Mouse (Mus musculus): ENCODE measurements around the gene Flt3.

Gene Flt3

DNA sequence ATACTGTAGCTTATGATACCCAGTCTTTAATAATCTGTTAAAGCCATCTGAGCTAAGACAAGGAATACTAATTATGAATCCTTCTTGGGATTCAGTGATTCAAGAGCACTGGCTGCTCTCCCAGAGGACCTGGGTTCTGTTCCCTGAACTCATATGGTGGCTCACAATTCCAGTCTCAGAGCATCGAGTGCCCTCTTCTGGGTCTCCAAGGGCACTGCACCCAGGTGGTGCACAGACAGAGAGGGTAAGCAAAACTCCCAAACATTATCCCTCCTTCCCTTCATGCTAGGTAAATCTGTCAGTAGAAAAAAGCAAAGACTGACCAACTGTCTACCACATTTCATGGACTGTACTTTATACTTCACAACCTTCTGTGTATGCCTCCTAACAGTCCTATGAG lies 54.3 kb downstream of the Flt3 start:
- no peak for DNase-seq

DNA sequence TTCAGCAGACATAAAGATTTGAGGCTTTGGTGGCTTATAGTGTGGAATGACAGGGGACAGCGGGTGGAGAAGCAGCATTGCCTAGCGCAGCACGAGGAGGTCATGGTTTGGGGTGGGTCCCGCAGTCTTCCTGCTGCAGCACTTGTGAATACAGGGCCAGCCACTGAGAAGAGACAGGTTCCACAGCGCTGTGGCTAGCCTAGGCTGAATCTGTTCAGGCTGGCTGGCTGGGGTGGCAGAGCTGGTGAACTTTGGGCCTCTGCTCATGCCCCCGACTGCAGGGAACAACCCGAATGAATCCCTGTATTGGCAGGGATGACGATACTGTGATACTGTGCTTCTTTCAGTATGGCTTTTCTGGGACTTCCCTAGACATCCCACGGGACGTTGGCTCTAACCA lies 56.4 kb downstream of the Flt3 start:
- DNase-seq = no peak

DNA sequence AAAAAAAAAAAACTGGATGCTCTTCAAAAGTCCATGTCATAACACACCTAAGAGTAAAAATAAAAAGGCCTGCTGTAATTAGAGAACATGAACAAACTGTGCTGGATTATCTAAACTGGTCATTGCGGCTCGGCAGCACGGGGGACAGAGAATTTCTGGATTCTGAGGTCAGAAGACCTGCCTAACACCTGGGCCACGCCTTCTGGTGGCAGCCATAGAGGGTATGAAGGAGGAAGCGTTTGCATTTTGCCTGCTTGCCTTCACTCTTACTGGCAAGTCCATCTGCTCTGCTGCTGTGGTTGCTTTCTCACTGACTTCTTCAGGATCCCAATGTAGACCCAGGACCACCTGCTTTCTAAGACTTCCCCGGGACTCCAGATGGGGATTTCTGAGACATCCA lies 57.4 kb downstream of the Flt3 start:
- no peak for DNase-seq

DNA sequence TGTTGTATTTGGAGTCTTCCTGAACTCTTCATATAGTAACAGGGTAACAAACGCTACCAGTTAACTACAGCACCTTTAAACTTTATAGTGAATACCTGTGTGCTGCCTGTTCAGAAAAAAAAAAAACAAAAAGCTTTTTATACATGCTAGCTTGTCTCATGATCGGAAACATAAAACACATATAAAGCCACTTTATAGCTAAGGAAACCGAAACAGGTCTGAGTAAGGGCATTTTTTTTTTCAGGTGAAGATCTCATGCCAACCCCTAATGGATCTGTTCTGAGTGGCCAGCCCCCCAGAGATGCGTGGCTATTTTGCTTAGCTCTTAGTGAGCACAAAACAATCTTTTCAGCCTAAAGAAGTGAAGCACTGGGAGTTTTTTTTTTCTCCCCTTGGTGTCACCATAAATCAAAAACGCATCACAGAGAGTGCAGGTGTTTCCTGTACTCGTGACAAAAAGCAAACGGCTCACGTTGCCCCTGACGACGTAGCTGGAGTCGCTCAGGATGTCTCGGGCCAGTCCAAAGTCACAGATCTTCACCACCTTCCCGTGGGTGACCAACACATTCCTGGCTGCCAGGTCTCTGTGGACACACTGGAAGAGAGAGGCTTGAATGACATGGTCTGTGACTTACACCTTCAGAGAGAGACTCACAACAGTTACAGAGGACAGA lies 59.4 kb downstream of the Flt3 start:
- no peak for DNase-seq

DNA sequence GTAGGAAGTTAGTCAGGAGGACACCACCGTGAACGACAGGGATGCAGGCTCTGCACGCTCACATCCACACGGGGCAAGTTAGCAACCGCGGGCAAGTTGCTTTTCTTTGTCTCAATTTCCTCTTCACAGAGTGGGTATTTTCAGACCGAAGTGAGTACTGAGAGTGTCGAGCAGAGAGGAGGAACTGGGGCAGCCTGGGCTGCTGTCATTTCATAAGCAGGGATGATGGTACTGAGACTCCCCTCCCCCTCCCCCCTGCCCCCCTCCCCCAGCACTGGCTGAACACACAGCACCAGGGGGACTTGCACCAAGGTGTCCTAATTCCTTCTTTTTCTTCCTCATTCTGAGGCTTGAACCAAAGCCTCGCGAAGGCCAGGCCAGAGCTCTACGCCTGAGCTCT lies 60.7 kb downstream of the Flt3 start:
- no peak for DNase-seq

DNA sequence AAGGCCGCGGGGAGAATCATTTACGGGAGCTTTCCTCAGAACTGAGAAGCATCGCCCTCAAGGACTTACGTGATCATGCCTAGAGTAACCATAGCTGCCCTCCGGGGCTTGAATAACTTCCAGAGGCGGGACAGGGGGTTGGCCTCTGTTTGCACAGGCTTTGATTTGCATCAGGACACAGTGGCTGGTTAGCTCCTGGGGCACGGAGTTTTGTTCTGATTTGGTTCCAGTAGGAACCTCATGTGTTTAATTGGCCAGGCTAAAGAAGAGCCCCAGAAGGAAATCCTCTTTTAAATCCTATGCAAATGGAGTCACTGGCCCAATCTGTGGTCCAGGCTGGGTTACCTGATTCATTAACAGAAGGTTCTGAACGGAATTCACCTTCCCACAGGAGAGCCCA lies 61.3 kb downstream of the Flt3 start:
- no peak for DNase-seq

DNA sequence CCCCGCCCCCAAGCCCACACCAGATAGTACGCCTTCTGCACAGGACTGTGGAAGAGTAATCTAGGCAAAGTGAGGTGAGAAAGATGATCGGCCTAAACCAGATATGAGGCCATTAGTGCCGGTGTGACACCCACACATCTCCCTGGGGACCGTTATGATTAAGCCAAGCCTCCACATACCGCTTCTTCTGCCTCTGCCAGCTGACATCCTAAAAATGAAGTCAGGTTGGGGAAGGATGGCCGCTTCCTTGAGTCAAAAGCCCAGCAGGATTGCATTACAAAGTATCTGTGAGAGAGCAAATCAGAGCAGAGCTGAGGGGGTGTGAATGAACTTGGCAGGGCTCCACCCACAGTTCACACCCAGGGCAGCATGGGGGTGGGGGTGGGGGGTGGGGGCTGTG lies 67.6 kb downstream of the Flt3 start:
- no peak for DNase-seq

DNA sequence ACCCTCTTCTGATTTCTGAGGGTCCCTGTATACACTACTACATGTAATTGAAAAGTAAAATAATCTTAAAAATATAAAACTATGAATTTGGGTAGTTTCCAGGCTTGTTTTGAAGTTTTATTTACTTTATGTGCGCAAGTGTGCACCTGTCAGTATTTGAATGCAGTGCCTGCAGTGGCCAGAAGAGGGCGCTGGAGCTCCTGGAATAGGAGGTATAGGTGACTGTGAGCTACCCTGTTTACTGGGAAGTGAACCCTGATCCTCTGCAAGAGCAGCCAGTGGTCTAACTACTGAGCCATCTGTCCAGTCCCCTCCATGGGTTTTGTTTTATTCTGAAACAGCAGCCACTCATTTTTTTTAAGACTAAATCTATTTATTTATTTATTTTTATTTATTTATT lies 68.7 kb downstream of the Flt3 start:
- peak; percentile 48 for DNase-seq

DNA sequence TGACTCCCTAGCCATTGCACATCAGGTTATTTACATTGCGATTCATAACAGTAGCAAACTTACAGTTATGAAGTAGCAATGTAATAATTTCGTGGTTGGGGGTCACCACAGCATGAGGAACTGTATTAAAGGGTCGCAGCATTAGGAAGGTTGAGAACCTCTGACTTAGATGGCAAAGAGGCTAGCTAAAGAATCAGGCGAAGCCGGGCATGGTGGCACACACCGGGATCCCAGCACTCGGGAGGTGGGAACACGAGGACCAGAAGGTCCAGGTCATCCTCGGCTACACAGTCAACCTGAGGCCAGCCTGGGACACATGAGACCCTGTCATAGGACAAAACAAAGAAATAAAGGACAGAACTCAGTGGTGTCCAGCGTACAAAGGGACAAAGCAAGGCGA lies 70.3 kb downstream of the Flt3 start:
- DNase-seq = no peak

DNA sequence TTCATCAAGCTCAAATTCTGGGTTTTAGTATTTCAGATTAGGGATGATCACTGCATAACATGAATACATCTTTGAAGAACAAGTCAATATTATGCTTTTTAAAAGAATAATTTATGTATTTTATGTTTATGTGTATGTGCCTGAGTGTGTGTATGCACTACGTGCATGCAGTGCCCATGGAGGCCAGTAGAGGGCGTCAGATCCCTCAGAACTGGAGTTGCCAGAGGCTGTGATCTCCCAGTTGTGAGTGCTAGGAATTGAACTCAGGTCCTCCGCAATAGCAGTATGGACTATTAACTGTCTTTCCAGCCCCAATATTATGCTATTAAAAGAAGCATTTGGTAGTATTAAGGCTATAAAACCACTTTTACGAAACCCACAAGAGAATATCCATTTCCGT lies 72.7 kb downstream of the Flt3 start:
- no peak for DNase-seq

DNA sequence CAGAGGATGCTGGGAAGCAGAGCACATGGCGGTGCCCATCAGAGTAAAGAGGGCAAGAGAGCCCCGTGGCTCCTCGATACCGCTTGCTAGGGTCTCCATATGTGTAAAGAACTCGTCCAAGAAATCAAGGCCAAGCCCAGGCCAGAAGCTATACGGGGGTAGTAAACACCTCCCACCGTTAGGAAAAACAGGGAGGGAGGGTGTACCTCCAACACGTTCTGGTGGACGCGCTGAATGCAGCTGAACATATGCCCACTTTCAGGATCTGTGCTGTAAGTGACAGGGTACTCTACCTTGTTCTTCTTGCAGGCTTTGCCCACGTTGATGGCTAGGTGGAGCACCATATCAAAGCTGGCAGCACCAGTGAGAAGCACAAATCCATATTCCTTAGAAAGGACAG lies 74.4 kb downstream of the Flt3 start:
- DNase-seq = no peak

DNA sequence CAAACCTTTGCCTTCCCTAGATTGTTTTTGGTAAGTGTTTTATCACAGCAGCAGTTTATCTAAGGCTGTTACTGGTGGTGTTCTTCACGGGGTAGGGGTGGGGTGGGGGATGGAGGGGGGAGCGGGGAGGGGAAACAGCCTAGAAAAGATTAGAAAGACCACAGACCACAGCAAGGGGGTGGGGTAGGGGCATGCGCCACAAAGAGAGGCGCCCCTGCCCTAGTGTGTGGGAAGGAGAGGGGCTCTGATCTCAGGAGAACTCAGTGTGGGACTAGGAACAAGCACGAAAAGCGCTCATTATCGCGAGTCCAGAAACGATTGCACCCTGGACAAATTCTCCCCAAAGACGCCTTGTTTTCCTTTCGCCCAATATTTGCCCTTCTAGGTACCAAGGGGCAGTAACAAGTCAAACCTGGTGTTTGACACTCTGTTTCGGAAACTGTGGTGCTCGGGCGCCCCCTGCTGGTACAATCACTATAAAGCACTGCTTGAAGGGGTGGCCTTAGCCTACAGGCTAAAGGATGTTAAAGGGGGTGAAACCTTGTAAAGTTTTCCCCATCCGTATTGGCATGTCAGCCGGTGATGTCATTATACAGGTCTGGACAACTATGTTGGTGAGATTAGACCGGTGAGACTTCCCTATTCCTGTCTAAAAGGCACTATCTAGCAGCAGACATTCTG lies 76.9 kb downstream of the Flt3 start:
- peak; percentile 82 for DNase-seq

DNA sequence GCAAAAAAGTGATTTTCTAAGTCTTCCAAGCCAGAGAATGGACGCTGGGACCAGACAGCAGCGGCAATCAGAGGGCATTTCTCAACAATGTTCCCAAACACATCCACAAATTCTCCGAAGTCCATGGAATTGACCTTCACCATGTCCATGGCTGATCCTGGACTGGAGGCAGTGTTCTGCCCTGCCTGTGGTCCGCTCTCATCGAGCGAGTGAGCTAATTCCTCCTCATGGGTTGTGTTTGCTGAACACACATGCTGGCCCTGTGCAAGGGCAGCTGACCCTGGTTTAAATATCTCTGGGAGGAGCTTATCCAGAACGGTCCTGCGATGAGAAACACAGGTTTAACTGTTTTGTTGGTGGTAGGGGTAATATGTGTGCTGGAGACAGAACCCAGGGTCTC lies 78.1 kb downstream of the Flt3 start, which contains the start of gene Urad:
Gene Urad (minus strand): TSS at position 258 of the 400 bp plus-strand sequence.
- DNase-seq = no peak

DNA sequence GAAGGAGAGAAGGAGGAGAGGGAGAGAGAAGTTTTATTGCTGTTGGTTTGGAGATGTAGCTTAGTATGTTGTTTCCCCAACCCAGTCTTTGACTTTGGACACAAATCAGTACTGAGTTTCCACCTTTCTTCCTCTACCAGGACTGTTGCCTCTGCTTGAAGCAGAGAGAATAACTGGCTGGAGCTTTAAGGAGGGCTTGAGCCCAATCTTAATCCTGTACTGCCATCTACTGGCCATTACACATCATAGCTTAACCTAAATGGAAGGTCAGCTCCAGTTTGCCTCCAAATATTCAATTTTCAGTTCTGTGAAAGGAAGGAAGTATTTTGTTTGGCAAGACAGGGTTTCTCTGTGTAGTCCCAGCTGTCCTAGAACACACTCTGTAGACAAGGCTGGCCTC lies 80.6 kb downstream of the Flt3 start:
- peak; percentile 29 for DNase-seq

DNA sequence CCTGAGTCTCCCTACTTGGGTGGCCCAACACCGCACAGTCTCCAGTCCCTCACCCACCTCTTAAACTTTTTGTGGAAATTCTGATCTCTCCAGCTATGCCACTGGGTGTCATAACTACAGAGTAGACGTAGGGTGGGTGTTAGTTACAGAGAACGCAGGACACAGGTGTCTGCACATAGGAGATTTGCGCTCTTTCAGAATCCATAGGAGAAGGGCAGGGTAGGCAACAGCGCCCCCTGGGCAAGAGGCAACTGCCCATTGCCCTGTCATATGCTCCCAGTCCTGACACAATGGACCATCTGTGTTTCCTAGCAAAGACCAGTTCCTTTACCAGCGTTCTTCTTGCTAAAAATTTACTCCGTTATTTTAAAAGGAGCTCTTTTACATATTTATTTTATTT lies 82.3 kb downstream of the Flt3 start:
- peak; percentile 14 for DNase-seq

DNA sequence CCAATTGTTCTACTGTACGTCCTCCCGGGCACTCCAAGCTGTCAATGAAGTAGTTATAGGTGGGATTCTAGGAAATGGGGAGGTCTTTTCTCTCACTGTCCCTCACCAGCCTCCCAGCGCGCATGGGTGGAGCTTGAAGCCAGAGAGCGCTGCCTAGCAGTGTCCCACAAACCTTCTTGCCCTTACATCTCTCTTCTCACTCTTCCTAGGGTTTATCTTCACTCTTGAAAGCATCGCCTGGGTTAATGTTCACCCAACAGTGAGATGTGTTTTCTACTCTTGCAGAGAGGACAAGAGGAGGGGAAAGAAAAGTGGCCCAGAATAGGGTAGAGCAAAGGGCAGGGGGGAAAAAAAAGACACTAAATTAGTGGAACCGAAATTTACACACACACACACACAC lies 83.0 kb downstream of the Flt3 start:
- DNase-seq = no peak

DNA sequence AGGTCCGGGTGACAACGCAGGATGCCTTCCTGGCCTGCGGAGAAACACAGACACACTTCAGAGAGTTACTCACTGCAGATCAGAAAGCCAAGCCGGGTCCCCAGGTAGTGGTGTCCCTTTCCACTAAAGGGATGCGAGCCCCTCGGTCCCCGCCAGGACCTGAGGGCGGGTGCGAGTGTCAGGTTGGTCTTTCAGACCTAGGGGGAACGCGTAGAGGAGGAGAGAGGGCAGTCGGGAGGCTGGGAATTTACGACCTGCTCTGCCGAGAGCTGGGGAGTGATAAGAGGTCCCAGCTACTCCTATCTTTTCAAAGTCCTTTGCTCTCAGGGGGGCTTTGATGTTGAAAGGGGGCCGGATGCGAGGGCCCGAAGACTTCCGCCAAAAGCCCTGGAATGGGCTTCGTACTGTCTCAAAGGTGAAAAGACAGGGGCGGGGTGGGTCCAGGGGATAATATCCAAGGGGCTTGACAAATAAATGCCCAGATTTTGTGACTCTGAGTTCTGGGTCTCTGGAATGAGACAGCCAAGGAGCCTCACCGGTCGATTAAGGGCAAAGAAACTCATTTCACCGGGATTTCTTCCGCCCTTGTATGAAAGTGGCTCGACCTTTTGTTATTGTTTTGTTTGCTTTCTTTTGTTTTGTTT lies 84.7 kb downstream of the Flt3 start:
- DNase-seq = no peak

DNA sequence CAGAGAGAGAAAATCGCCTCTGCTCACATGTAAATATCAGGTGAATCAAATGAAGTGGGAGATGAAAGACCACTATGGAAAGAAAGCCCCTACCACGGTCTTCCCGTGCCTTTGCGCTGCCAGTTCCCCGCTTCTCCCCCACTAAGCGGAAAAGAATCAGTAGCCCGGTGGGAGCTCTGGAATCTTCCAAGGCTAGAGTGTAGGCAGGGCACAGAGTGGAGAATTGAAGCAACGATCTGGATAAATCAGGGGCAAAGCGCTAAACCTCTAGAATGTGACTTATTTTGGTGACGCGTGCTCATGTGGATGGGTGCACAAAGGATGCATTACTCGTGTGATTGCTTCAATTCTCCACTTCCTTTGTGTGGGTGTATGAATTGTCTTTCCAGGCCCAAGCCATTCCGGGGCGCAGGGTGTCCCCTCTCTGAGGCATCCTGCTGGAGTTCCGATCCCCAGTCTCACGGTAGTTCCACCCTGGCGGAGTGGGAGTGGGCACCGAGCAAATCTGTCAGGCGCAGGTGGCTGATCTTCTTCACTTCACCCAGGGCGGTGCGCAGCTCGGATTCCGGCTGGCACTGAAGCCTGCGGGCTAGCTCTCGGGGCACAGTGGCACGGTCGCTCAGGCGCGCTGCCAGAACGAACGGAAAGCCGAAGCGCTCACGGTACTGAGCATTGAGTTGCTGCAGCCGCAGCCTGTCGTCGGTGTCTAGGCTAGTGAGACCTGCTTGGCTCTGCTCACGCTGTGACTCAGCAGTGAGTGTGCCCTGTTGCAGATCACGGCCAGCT lies 85.5 kb downstream of the Flt3 start:
- DNase-seq = no peak

DNA sequence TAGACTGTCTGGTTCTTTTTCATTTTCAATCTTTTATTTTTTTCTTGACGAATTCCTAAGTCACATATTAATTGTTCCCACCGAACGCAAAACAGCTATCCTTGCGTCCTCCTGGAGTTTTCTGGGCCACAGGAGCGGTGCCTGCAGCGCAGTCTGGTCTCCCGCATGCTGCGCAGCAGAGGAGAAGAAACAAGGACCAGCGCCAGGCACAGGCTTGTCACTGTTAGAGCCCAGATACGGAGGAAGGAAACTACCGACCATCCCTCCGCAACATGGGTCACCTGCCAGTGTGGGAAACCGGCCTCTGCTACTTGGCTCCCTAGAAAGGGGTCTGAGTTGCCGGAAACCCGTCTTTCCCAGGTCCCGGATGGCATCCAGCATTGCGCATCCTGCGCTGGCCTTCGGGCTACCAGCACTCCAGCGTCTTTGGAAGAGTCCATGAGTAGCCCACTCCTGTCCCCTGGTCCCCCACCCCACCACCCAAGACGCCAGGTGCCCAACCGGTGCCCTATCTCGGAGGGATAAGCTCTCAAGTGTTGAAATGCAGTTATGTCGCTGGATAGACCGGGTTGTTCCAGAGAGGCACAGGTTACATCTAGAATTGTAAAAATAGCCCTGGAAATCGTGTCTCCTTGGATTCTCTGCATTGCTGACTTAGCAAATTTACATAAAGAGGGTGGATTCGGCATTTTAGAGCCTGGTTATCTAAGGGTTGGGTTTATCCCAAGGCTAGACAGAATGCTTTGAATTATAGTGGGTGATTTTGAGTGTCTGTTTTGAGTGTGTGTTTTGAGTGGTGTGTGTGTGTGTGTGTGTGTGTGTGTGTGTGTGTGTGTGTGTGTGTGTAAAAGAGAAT lies 87.2 kb downstream of the Flt3 start:
- no peak for DNase-seq

DNA sequence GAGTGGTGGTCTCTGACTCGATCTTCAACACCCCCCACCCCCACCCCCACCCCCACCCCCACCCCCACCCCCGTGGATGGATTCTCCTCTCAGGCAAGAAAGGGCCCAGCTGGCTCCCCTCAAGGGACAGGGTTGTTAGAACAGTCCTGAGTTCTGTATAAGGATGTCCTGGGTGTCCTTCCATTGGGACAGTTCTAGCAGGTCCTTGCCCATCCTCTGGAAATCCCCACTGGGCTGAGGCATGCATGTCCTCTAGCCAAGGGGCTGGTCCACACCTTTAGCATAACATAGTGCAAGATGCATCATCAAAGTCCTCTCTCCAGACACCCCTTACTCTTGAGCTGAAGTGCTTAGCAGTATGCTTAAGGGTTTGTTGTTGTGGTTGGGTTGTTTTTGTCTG lies 90.5 kb downstream of the Flt3 start:
- no peak for DNase-seq

DNA sequence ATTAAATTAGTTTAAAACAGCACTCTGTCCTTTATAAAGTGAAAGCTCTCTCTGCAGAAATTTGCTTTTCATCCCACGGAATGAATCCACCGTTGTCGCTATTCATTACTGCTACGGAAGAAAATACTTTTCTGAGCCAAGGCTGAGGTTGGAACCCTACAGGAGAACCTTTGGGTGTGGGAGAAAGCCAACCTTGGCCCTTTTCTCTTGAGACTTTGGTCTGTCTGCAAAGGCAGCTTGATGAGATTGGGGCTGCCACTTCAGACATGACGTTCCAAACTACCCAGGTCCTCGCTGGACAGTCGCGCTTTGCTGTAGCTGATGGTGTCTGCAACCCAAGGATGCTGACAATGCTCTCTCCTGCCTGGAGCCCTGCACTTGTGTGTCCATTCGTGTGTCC lies 91.8 kb downstream of the Flt3 start:
- DNase-seq = no peak

DNA sequence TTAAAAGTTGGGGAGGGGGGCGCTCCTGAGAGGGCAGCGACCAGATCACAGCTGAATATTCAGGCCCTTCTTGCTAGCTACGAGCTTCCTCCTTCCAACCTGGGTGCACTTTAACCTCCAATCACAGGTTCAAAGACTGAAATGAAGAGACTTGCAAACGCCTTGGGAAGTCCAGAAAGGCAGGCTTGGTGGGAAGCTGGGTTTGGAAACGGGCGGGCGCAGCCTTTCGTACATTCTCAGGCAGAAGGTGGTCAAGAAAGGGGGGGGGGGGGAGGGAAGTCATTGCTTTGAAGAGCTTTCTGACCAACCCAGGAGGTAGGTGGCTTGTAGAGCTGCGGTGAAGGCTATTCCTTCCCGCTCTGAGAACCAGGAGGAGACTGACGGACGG lies 92.9 kb downstream of the Flt3 start:
- no peak for DNase-seq
